Mouse (Mus musculus): Measurements from ENCODE around the gene Dnajb3. TPM values are rescaled to one million over a fixed set of nuclear protein-coding genes. Genes with fewer than 3 reads are reported as not detected.
"Not testable (repeated sequence)": the region's sequence is repeated elsewhere in the genome, so short reads cannot be mapped to it uniquely, and the experiment has no call there.

Gene Dnajb3
- polyA plus RNA-seq, 1 experiment from 2014 or later, result 4.8 TPM

GRCm38 (mm10) chr1:88230981-88231802, 25.6 kb upstream of the Dnajb3 start:
- Histone ChIP-seq H3K27ac (no peak overlapping the region), H3K4me2 (no peak overlapping the region), H3K4me3 (no peak overlapping the region), H3K9ac (no peak overlapping the region), H3K9me3 (replicated peaks) (peaks cover 66% of the 10 kb centered on the region), H3K4me1 (replicated peaks) (no peaks in the 10 kb centered on the region), H3K36me3 (no peaks in the 10 kb centered on the region), H3K27me3 (no peaks in the 10 kb centered on the region)
- ATAC-seq (replicated peaks; ENCODE audit: insufficient number of reproducible peaks, insufficient read depth, low FRiP score, low read depth), result no peak
- WGBS, result 66% methylated on average over 6 of the region's 6 CpGs

- Histone ChIP-seq H3K27ac (no peak overlapping the region), H3K27me3 (no peaks in the 10 kb centered on the region), H3K9me3 (replicated peaks) (peaks cover 72% of the 10 kb centered on the region), H3K4me2 (no peak overlapping the region), H3K36me3 (no peaks in the 10 kb centered on the region), H3K4me1 (replicated peaks) (no peaks in the 10 kb centered on the region), H3K4me3 (no peak overlapping the region), H3K9ac (no peak overlapping the region)
- ATAC-seq (replicated peaks; ENCODE audit: insufficient number of reproducible peaks, insufficient read depth, low FRiP score, low read depth), result no peak
- 69% methylated on average over 7 of the region's 7 CpGs for WGBS
These were observed 24.8 kb upstream of the Dnajb3 start for GRCm38 (mm10) chr1:88230421-88230820.

- Histone ChIP-seq H3K36me3 (no peaks in the 10 kb centered on the region), H3K4me1 (replicated peaks) (no peaks in the 10 kb centered on the region), H3K27me3 (no peaks in the 10 kb centered on the region), H3K4me2 (no peak overlapping the region), H3K9ac (no peak overlapping the region), H3K9me3 (replicated peaks) (peaks cover 69% of the 10 kb centered on the region), H3K27ac (no peak overlapping the region), H3K4me3 (no peak overlapping the region)
- WGBS, result 75% methylated on average over 5 of the region's 5 CpGs
- no peak for ATAC-seq (replicated peaks; ENCODE audit: insufficient number of reproducible peaks, insufficient read depth, low FRiP score, low read depth)
These were observed 24.4 kb upstream of the Dnajb3 start for GRCm38 (mm10) chr1:88229986-88230385.

GRCm38 (mm10) chr1:88229566-88229965, 24.0 kb upstream of the Dnajb3 start:
- Histone ChIP-seq H3K36me3 (no peaks in the 10 kb centered on the region), H3K27me3 (no peaks in the 10 kb centered on the region), H3K9me3 (replicated peaks) (peaks cover 66% of the 10 kb centered on the region), H3K4me3 (no peak overlapping the region), H3K4me2 (no peak overlapping the region), H3K4me1 (replicated peaks) (no peaks in the 10 kb centered on the region), H3K27ac (no peak overlapping the region), H3K9ac (no peak overlapping the region)
- WGBS, result 68% methylated on average over 3 of the region's 3 CpGs
- no peak for ATAC-seq (replicated peaks; ENCODE audit: insufficient number of reproducible peaks, insufficient read depth, low FRiP score, low read depth)

- no peak for ATAC-seq (replicated peaks; ENCODE audit: insufficient number of reproducible peaks, insufficient read depth, low FRiP score, low read depth)
These were observed 22.5 kb upstream of the Dnajb3 start for GRCm38 (mm10) chr1:88228121-88228520.

GRCm38 (mm10) chr1:88227482-88227881, 21.9 kb upstream of the Dnajb3 start:
- H3K9ac ChIP-seq, result no peak overlapping the region
- peaks cover 49% of the 10 kb centered on the region for H3K9me3 ChIP-seq (replicated peaks)
- no peaks in the 10 kb centered on the region for H3K4me1 ChIP-seq (replicated peaks)
- no peak for ATAC-seq (replicated peaks; ENCODE audit: insufficient number of reproducible peaks, insufficient read depth, low FRiP score, low read depth)
- WGBS, result 52% methylated on average over 2 of the region's 2 CpGs
- H3K27me3 ChIP-seq, result no peaks in the 10 kb centered on the region
- H3K27ac ChIP-seq, result no peak overlapping the region
- no peak overlapping the region for H3K4me3 ChIP-seq
- no peak overlapping the region for H3K4me2 ChIP-seq
- no peaks in the 10 kb centered on the region for H3K36me3 ChIP-seq

More at GRCm38 (mm10) chr1:88228121-88228520, 22.5 kb upstream of the Dnajb3 start:
- Histone ChIP-seq H3K4me1 (replicated peaks) (no peaks in the 10 kb centered on the region), H3K9ac (no peak overlapping the region), H3K27ac (no peak overlapping the region), H3K4me3 (no peak overlapping the region), H3K4me2 (no peak overlapping the region), H3K36me3 (no peaks in the 10 kb centered on the region), H3K9me3 (replicated peaks) (peaks cover 55% of the 10 kb centered on the region), H3K27me3 (no peaks in the 10 kb centered on the region)
- WGBS, result 66% methylated on average over 7 of the region's 7 CpGs

GRCm38 (mm10) chr1:88226670-88227379, 21.2 kb upstream of the Dnajb3 start, which contains the start of gene Mroh2a:
Gene Mroh2a, plus strand, starts transcription at chr1:88226986.
- H3K27ac ChIP-seq, result no peak within 1 kb of the TSS
- WGBS, result 46% methylated on average over 5 of the region's 5 CpGs
- H3K9me3 ChIP-seq (replicated peaks), result peaks cover 48% of the 10 kb centered on the region
- H3K9ac ChIP-seq, result no peak within 1 kb of the TSS
- no peaks in the 10 kb centered on the region for H3K27me3 ChIP-seq
- no peak for ATAC-seq (replicated peaks; ENCODE audit: insufficient number of reproducible peaks, insufficient read depth, low FRiP score, low read depth)
- no peaks in the 10 kb centered on the region for H3K36me3 ChIP-seq
- no peak within 1 kb of the TSS for H3K4me2 ChIP-seq
- no peak within 1 kb of the TSS for H3K4me3 ChIP-seq
- H3K4me1 ChIP-seq (replicated peaks), result no peaks in the 10 kb centered on the region

GRCm38 (mm10) chr1:88225741-88226140, 20.2 kb upstream of the Dnajb3 start:
- Histone ChIP-seq H3K9ac (no peak overlapping the region), H3K27me3 (no peaks in the 10 kb centered on the region), H3K9me3 (replicated peaks) (peaks cover 40% of the 10 kb centered on the region), H3K4me1 (replicated peaks) (no peaks in the 10 kb centered on the region), H3K4me2 (no peak overlapping the region), H3K27ac (no peak overlapping the region), H3K36me3 (no peaks in the 10 kb centered on the region), H3K4me3 (no peak overlapping the region)
- ATAC-seq (replicated peaks; ENCODE audit: insufficient number of reproducible peaks, insufficient read depth, low FRiP score, low read depth), result no peak

GRCm38 (mm10) chr1:88225301-88225700, 19.7 kb upstream of the Dnajb3 start:
- not testable (repeated sequence) for H3K4me2 ChIP-seq; H3K27me3 ChIP-seq; H3K36me3 ChIP-seq; H3K27ac ChIP-seq; H3K4me1 ChIP-seq (replicated peaks); H3K4me3 ChIP-seq; H3K9ac ChIP-seq; ATAC-seq (replicated peaks; ENCODE audit: insufficient number of reproducible peaks, insufficient read depth, low FRiP score, low read depth)
- H3K9me3 ChIP-seq (replicated peaks), result peaks cover 40% of the 10 kb centered on the region
- 29% methylated on average over 2 of the region's 2 CpGs for WGBS

GRCm38 (mm10) chr1:88224029-88224776, 18.6 kb upstream of the Dnajb3 start:
- Histone ChIP-seq H3K27ac (no peak overlapping the region), H3K36me3 (no peaks in the 10 kb centered on the region), H3K27me3 (no peaks in the 10 kb centered on the region), H3K4me3 (no peak overlapping the region), H3K9me3 (replicated peaks) (peaks cover 31% of the 10 kb centered on the region), H3K9ac (no peak overlapping the region), H3K4me1 (replicated peaks) (no peaks in the 10 kb centered on the region), H3K4me2 (no peak overlapping the region)
- ATAC-seq (replicated peaks; ENCODE audit: insufficient number of reproducible peaks, insufficient read depth, low FRiP score, low read depth), result no peak
- 60% methylated on average over 2 of the region's 2 CpGs for WGBS

- no peaks in the 10 kb centered on the region for H3K4me1 ChIP-seq (replicated peaks)
- no peak for ATAC-seq (replicated peaks; ENCODE audit: insufficient number of reproducible peaks, insufficient read depth, low FRiP score, low read depth)
- H3K36me3 ChIP-seq, result no peaks in the 10 kb centered on the region
- no peak overlapping the region for H3K4me2 ChIP-seq
- H3K27ac ChIP-seq, result no peak overlapping the region
- H3K9me3 ChIP-seq (replicated peaks), result peaks cover 31% of the 10 kb centered on the region
- H3K27me3 ChIP-seq, result no peaks in the 10 kb centered on the region
- WGBS, result 39% methylated on average over 1 of the region's 1 CpGs
- no peak overlapping the region for H3K9ac ChIP-seq
- no peak overlapping the region for H3K4me3 ChIP-seq
These were observed 18.0 kb upstream of the Dnajb3 start for GRCm38 (mm10) chr1:88223591-88223990.

Measured in heart, embryonic 15.5 days (tissue).